Mouse (Mus musculus) cerebellum, adult 18-20 months (tissue): Measurements from ENCODE around the gene Vsx2.

Source experiments
- DNase-seq, 2 experiments: peaks; one replicate each; pipeline ENCODE4 v3.0.0; 2021

Gene Vsx2

DNA sequence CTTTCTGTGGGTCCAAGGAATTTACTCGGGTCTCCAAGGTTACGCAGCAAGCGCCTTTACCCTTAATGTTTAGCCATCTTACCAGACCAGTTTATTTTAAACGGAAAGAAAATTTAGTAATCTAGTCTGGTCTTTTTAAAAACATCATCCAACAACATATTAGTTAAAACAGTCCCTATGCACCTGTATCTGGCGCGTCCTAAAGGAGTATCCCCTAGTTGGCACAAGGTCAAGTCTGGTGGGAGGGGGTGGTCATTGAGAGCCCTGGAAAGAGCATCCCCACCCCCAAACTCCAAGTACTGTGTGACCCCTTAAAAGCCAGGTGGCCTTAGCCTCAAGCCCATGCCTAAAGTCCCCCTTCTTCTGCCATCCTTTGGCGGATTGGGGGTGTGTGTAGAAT lies 3.5 kb downstream of the Vsx2 start:
- DNase-seq: no peak

DNA sequence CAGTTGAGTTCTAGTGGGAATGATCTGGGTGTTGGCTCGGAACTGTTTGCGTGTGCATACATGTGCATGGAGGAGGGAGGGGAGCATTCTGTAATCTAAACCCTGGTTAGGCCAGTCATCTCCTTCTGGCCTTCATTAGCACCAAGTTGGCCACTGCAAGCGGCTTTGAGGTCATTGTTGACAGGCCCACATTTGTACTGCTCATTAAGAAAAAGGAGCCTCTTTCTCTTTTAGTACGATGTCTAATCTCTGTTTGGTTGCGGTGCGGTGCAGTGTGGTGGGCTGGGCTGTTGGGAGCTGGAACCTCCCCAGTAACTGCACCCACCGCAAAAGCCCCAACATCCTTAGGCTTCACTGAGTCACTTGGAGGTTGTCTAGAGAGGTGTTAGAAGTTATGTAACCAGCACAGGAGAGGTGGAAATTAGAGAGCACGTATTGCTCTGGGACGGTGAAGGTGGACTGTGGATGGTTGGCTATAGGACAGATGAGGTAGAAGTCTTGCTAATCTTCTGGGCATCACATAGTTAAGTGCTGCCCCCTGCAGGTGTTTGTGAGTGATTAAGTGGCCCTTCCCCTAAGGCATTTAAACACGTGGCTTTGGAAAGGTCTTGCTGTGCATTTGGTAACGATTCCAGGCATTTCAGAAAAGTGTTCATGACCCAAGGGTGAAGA lies 8.3 kb downstream of the Vsx2 start:
- DNase-seq: no peak

DNA sequence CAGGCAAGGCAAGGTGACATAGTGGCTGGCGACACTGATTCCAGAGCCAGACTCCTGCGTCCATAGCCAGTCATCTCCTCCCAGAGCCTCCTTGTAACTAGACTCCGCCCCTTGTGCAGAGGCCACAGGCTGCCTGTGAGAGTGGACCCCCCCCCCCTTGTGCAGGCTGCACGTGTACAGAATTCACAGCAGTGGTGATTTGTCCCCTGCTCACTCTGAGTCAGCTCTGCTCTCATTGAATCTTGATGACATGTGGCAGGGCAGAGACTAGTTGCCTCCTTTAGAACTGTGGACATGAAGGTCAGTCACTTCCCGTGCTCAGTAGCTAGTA lies 8.8 kb downstream of the Vsx2 start:
- no peak for DNase-seq

DNA sequence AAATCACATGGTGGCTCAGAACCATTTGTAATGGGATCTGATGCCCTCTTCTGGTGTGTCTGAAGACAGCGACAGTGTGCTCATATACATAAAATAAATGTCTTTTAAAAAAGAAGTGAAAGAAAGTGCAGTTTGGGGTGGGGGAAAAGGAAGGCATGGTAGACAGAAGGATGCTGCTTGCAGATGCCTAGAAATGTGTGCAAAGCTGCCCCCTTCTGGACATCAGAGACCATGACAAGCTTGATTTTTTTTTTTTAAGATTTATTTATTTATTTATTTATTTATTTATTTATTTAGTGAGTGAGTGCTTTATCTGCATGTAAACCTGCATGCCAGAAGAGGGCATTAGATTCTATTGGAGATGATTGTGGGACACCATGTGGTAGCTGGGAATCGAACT lies 11.7 kb downstream of the Vsx2 start:
- no peak for DNase-seq

DNA sequence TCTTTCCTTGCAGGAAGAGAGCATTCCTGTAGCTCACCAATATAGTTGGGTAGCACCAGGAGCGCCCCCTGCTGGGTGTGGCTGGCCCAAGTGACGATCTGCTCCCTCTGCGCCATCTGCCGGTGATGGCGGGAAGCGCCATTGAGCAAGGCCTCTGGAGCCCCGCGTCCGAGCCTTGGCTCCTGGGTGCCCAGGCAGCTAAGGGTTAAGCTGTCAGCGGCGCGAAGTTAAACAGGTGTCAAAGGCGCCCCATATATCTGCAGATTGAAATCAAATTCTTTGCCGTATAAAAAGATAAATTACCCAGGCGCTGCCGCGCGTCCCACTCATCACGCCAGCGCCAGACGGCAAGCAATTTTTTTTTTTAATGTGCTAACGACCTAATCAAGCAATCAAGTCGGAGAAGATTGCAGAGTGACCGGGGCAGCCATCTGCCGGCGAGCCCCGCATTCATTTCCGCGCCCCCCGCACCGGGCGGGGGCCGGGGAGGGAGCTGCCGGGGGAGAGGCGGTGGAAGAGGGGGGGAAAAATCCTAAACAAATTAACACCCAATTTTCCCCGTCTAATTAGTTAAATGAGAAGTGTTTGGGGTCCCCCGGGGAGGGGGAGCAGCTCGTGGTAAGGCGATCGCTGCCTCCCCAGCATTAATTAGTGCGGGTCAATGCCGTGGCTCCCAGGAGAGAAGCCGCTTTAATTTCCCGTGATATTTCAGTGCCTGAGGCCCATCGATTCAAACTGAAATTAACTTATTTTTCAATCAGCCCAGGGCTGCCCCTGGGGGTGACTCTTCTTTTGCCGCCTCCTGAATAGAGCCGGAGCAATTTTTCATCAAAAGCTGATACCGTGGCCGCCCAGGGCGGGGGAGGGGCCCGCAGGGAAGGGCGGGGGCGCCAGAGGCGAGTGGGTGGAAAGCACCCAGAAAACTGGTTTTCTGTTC lies 20.5 kb downstream of the Vsx2 start:
- DNase-seq: peak; percentile 95 to 99

DNA sequence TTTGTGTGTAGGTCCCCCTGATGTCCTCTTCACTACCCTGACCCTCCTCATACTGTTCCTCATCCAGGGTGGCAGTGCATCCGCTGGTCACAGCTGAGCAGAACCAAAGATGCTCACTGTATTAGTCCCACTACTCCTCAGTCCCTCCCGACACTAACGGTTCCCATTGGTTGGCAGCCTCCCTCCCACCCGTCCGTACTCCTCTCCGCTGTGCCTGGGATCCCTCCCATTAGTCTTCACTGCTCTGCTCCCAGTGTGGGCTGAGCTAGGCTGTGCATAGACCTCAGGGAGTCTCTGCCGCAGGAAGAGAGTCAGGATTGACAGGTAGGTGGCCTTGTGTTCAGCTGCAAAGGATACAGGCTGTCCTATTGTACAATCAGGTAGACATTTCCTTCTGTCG lies 28.8 kb downstream of the Vsx2 start:
- no peak for DNase-seq

DNA sequence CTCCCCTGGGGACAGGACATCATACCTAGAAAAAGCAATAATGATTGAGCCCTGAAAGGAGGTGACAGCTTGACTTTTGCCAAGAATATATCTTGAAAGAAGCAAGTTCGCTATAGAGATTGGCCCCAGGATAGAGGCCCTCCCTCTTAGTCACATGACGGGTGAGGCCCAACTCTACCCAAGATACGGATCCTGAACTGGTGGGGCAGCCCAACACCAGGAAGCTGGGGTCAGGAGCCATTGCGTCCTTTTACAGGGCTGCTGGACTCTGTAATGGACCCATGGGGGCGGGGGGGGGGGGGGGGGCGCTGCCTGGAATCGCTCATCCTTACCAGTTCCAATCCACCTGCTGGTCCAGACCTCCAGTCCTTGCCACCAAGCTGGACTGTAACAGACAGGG lies 34.4 kb downstream of the Vsx2 start:
- no peak for DNase-seq

DNA sequence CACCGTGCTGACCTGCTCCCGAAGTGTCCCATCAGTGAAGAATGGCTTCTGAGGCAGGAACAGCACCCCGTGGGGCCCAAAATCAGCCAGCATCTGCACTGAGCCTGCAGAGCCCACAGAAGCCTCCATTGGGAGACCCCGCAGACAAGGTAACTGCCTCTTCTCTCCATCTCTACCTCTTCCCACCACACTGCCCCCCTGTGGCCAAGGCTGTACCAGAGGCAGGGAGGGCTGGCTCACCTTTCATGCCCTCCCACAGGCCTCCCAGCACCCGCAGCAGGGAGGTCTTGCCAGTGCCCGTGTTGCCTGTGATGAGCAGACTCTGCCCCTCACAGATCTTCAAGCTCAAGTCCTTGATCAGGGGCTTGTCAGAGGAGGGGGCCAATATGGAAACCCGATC lies 36.3 kb downstream of the Vsx2 start:
- DNase-seq: peak in 1 of 2 experiments; percentile 10

DNA sequence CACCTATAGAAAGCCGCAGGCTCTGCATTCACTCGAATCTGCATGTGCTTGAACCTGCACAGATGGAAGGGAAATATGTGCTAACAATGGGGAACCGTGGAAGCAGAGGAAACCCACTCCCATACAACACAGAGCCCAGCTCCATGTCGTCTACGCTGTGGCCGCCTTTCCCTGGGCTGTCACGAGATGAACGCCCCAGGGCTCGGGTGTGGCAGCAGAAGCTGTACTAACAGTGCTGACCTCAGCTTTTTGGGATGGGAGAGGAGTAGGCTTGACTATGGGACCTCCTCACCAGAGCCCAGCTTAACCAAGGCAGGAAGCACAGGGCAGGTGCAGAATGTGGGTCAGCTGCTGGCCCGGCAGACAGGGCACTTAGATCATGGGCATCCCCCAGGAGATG lies 42.2 kb downstream of the Vsx2 start:
- DNase-seq: no peak

DNA sequence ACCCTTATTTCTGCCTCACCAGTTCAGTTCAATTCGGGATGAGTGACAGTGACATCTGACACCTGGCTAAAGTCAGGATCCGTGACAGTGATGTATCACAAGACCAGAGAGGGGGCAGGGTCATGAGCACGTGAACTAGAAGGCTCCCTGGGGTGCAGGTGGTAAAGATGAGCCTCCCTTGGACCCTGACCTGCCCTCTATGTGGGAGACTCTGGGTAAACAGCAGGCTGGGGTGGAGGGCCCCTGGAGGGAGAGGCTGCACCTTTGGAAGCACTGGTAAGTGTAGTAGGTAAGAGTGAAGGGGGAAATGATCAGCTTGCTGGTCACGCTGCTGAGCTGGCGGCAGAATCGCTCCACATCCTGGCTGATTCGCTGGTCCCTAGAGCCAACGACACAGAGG lies 43.0 kb downstream of the Vsx2 start:
- no peak for DNase-seq

DNA sequence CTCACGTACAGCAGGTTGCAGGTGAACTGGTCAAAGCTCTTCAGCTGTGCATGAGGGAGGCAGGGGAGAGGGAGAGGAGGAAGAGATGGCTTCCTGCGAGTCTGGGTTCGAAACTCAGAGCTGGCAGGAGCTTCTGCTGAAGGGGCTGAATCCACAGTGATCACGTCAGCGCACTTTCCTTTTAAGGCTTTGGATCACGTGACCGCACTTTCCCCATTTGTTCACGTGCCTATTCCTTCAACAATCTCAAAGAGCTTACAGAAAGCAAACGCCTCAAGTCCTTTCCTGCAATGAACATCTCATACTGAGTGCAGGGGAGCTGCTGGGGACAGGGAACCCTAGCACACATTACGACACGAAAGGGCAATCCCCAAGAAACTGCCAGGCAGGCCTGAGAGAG lies 44.4 kb downstream of the Vsx2 start:
- DNase-seq: no peak

DNA sequence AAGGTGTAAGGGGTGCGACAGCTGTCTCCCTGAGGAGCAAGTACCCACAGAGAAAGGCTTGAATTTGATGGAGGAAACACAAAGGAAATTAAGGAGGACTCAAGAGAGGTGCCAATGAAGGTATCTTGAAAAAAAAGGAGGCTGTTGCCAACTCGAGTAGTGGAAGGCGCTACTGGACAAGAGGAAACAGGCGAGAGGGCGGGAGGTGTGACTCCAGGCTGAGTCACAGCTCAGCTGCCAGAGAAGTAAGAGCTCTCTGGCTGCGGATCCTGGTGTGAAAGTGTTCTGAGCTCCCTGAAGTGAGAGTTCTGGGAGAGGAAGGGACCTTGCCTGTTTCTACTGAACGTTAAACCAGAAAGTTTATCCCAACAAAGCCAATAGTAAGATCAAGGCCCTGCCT lies 45.0 kb downstream of the Vsx2 start:
- no peak for DNase-seq

DNA sequence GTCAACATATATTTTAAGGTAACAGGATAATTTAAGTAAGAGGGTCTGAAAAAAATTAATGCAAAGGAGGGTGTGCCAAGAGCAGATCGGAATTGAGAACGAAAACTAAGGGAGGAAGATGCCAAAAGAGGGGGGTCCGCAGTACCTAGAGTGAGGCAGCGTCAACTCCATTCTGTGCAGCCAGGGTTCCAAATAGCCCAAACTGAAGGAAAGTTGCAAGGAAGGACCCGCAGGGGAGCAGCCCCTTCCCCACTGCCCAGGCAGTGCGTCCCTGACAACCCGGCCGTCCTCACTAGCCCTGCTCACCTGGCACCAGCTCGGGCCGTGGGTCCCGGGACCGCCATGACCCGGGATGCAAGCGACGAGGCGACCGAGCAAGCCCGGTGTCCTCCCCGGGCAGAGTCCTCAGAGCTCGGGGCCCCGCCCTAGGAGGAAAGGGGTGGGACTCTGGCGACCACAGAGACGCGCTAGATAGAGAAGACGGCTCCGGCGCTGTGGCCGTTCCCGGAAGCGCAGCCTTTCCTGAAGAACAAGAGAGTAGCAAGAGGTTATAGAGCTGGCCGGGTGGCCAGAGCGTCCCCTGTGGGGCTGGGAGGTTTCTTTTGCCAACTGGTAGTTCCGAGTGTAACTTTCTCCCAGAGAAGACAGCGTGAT lies 47.5 kb downstream of the Vsx2 start, which contains the start of gene Abcd4:
TSS of gene Abcd4 (minus strand) at position 437 of the 654 bp plus-strand sequence.
- DNase-seq: peak; percentile 94 to 98

DNA sequence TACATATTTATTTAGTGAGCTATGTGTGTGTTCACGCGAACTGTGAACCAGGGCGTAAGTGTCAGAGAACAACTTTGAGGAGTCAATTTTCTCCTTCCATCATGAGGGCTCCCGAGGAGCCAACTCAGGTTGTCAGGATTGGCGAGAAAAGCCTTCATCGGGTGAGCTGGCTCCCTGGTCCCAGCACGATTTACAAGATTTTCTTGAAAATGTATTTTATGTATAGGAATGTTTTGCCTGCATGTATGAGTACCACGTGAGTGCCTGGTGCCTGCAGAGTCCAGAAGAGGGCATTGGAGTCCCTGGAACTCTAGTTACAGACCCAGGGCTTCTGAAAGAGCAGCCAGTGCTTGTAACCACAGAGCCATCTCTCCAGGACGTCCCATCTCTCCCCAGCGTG lies 48.1 kb downstream of the Vsx2 start:
- peak in 1 of 2 experiments; percentile 18 for DNase-seq

DNA sequence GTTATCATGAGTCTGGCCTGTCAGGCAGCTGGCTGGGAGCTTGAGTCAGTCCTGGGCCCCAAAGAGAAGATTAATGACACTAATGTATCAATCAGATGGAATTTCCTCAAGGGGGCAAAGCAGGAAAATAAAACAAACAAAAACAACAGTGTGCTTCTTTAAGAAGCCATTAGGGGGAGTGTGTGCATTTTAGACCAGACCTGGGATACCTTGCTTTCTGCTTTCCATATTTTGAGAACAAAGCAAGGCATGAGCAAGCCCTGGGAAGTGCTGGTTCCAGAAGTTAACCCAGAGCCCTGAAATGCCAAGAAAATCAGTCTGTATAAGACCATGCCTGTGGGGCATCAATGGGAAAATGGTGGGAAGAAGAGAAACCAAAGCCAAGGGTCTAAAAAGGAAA lies 51.4 kb downstream of the Vsx2 start:
- DNase-seq: no peak

DNA sequence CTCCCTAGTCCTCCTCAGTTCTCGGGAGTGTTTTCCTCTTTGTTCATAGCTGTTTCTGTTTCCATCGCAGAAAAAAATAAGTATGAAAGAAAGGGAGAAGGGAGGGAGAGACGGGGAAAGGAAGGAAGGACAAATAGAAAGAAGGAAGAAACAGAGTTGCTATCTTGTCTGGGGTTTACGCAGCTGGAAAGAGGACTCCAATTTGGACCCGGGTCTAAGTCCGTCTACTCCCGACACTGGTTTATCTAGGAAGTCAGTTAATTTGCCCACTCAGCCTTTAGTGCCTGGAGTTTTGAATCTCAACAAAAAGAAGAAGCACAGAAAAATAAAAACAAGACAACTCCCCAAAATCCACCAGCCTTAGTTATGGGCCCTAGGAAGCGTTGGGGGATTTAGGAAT lies 55.0 kb downstream of the Vsx2 start:
- DNase-seq: no peak

DNA sequence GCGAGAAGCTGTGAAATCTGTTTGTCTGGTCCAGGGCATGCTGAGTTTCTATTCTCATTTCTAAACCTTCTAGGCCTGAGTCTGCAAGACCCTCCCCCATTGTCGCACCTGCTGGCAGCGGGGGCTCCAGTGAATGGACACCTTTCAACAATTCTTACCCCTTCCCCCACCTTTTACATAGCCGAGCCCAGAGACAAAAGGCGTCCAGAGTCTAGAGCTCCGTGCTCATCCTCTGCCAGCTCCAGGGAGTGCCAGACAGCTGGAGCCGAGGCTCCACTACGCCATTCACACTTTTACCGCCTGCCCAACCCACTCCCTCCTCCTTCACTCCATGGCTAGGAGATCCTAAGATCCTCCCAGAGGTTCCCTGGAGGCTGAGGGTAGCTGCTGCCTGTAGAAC lies 55.6 kb downstream of the Vsx2 start:
- DNase-seq: no peak

DNA sequence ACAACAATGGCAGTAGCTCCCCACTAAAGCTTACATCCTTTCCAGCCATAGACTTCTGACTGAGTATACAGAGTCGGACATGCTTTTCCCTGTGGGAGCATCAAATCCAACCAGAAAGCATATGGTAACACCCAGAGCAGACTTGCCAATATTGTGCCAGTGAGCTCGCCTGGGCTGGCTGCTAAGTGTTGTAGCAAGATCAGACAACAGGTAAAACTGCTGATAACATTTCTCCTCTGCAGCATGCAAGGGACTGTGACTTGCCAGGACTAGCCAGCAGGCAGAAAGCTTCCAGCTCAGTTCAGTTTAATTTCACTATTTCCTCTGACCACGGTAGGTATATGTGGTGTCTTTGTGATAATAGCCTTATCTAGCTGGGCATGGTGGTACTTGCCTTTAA lies 62.3 kb downstream of the Vsx2 start:
- no peak for DNase-seq

DNA sequence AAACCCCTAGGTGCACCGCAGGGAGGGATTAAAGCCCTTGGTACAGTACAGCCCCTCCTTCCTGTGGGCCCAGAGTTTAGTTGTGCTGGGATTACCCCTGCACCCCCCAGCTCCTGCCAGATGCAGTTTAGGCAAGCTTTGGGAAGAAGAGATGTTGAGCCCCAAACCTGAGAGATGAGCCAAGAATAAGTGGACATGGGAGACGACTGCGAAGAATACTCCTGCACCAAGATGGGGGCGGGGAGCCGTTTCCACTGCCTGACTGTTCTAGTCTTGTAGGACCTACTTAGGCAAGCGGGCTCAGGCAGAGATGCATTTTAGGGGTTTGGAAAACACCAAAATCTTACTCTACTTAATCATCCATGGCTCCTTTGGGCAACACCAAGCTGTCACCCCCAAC lies 70.7 kb downstream of the Vsx2 start:
- no peak for DNase-seq

DNA sequence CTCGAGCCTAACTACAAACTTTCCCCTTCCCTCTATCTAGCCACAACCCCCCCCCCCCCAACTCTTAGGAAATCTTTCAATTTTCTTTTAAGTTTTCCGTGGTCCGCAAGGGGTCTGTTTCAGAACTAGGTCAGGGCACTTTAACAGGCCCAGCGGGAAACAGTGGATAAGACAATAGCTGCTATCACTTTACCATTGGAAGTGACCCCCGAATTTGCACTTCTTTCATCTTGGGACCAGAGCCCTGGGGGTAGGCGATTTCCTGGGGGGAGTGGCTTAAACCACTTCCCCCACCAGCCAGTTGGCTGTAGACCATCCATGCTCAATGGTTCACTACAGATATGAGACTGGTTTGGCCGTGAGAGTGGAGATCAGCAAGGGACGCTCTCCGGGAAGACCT lies 71.1 kb downstream of the Vsx2 start, which contains the start of gene Vrtn:
TSS of gene Vrtn (plus strand) at position 366 of the 400 bp plus-strand sequence.
- no peak for DNase-seq
